Comparison of ENCODE assay signal across 24 mouse cellular contexts in the genomic region with DNA sequence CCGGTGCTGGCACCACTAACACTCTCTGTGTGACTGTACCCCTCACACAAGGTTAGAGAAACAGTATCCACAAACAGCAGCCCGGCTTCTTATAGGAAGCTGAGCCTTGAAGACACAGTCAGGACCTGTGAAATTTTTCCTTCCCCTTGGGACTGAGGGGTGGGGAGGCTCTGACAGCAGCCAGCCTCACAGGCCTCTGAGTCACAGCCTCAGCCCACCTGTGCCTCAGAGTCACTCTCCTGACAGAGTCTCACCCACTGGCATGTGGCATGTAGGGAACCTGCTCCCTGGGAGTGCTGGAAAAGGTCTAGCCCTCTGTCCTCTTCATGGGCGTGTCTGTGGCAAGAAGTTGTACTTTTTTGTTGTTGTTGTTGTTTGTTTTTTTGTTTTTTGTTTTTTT. TPM values are rescaled to one million over a fixed set of nuclear protein-coding genes. Genes with fewer than 3 reads are reported as not detected.
A peak's percentile ranks its signal among the peaks of the same experiment; 100 is the strongest.
DNase-seq lines count a peak whose midpoint lies in the region; ATAC-seq and TF ChIP-seq lines count a peak whose summit lies in the region.
"Had no signal": no experiment of that assay in that cellular context is flagged by ENCODE, and none has a peak within 500 bp of the region (broad histone marks: within the 10 kb centered on the region; RNA-seq: fewer than 3 reads in every experiment).

No protein-coding gene starts in this region.

- no peak for DNase-seq in forebrain, postnatal 0 days
- peak; percentile 58 for DNase-seq in 3134 (ENCODE audit: extremely low read depth, insufficient read length, low spot score)
- DNase-seq in 3T3-L1 (ENCODE audit: low read depth, low spot score), result peak; percentile 49
- no peak for DNase-seq in forebrain, embryonic 14.5 days (ENCODE audit: low spot score)
- no peak for DNase-seq in ovary, adult 18-20 months (ENCODE audit: low spot score)
- DNase-seq in adrenal gland, adult (ENCODE audit: inconsistent age in 2 of 2, low spot score in 1 of 2), result no peak
- DNase-seq: adrenal gland, postnatal 10 days; adrenal gland, postnatal 36 days; B cell, adult 2 months; gastrocnemius, postnatal 36 days; heart, adult 2 months; heart, postnatal 14 days; heart, postnatal 4 days; kidney, adult 11 months had no signal

- H3K9me3 ChIP-seq in forebrain, embryonic 13.5 days (replicated peaks), result no peaks in the 10 kb centered on the region
- H3K9me3 ChIP-seq in forebrain, postnatal 0 days (ENCODE audit: low read length), result no peaks in the 10 kb centered on the region
- no peaks in the 10 kb centered on the region for H3K9me3 ChIP-seq in forebrain, embryonic 14.5 days (replicated peaks; ENCODE audit: control insufficient read depth, low read length)
- H3K9me3 ChIP-seq: heart, embryonic 10.5 days; heart, embryonic 13.5 days; intestine, embryonic 15.5 days had no signal

- H3K27me3 ChIP-seq in forebrain, embryonic 13.5 days, result peaks cover 62% of the 10 kb centered on the region
- H3K27me3 ChIP-seq in forebrain, postnatal 0 days (ENCODE audit: insufficient read depth, low read length), result peaks cover 9% of the 10 kb centered on the region; the same call in 1 of the 2 replicates
- peaks cover 32% of the 10 kb centered on the region for H3K27me3 ChIP-seq in forebrain, embryonic 14.5 days (replicated peaks; ENCODE audit: control insufficient read depth, insufficient read depth, low read length)

- 51% methylated on average over 3 of the region's 3 CpGs for WGBS in forebrain, embryonic 13.5 days
- WGBS in forebrain, postnatal 0 days, result 38% methylated on average over 3 of the region's 3 CpGs
- WGBS in forebrain, embryonic 14.5 days, result 38% methylated on average over 3 of the region's 3 CpGs

- TF ChIP-seq CTCF in forebrain, postnatal 0 days (IDR thresholded peaks at IDR 0.05; ENCODE audit: low read depth), result no peak

- peak overlapping the region; percentile 63 for H3K27ac ChIP-seq in forebrain, embryonic 13.5 days
- H3K27ac ChIP-seq in forebrain, postnatal 0 days (ENCODE audit: low read depth, low read length), result no peak overlapping the region
- peak overlapping the region; percentile 59 for H3K27ac ChIP-seq in forebrain, embryonic 14.5 days (ENCODE audit: low read depth, low read length)
- H3K27ac ChIP-seq: heart, adult 2 months; heart, embryonic 10.5 days; heart, embryonic 13.5 days; intestine, embryonic 15.5 days had no signal

- H3K9ac ChIP-seq in forebrain, embryonic 13.5 days, result peak overlapping the region; percentile 40; the same call in 1 of the 2 replicates
- no peak overlapping the region for H3K9ac ChIP-seq in forebrain, postnatal 0 days
- H3K9ac ChIP-seq in forebrain, embryonic 14.5 days (ENCODE audit: low read length), result no peak overlapping the region
- H3K9ac ChIP-seq: heart, embryonic 13.5 days; intestine, embryonic 15.5 days had no signal

- no peak overlapping the region for H3K4me3 ChIP-seq in forebrain, embryonic 13.5 days
- no peak overlapping the region for H3K4me3 ChIP-seq in forebrain, postnatal 0 days (ENCODE audit: low read depth, low read length)
- no peak overlapping the region for H3K4me3 ChIP-seq in forebrain, embryonic 14.5 days (ENCODE audit: low read depth, low read length)
- H3K4me3 ChIP-seq: heart, adult 2 months; heart, embryonic 10.5 days; heart, embryonic 13.5 days; intestine, embryonic 15.5 days had no signal

- peaks cover 72% of the 10 kb centered on the region for H3K4me1 ChIP-seq in forebrain, embryonic 13.5 days
- peaks cover 13% of the 10 kb centered on the region for H3K4me1 ChIP-seq in forebrain, postnatal 0 days (ENCODE audit: insufficient read depth)
- H3K4me1 ChIP-seq in forebrain, embryonic 14.5 days (ENCODE audit: control insufficient read depth, insufficient read depth, low read length), result peaks cover 21% of the 10 kb centered on the region

- no peak for ATAC-seq in forebrain, embryonic 13.5 days
- ATAC-seq in forebrain, postnatal 0 days, result no peak
- ATAC-seq in forebrain, embryonic 14.5 days, result no peak
- ATAC-seq in erythroid progenitor cell, adult 5-6 weeks (replicated peaks; ENCODE audit: low FRiP score, poor library complexity, severe bottlenecking), result no peak
- ATAC-seq: activated CD4-positive, CD25-positive, alpha-beta regulatory T cell, adult 4 months; CD4-positive, CD25-positive, alpha-beta regulatory T cell, adult 4 months; hindbrain, embryonic 16.5 days; intestine, embryonic 15.5 days had no signal

- H3K36me3 ChIP-seq in forebrain, embryonic 13.5 days (ENCODE audit: poor library complexity, severe bottlenecking), result no peaks in the 10 kb centered on the region
- H3K36me3 ChIP-seq in forebrain, postnatal 0 days (ENCODE audit: insufficient read depth), result no peaks in the 10 kb centered on the region
- no peaks in the 10 kb centered on the region for H3K36me3 ChIP-seq in forebrain, embryonic 14.5 days (ENCODE audit: control insufficient read depth, insufficient read depth, low read length)
- H3K36me3 ChIP-seq: heart, embryonic 10.5 days; heart, embryonic 13.5 days; intestine, embryonic 15.5 days had no signal

- peak overlapping the region; percentile 13; the same call in 1 of the 2 replicates for H3K4me2 ChIP-seq in forebrain, embryonic 13.5 days
- H3K4me2 ChIP-seq in forebrain, postnatal 0 days (ENCODE audit: low read depth), result no peak overlapping the region
- H3K4me2 ChIP-seq in forebrain, embryonic 14.5 days (ENCODE audit: low read length), result no peak overlapping the region
- H3K4me2 ChIP-seq: heart, embryonic 13.5 days; intestine, embryonic 15.5 days had no signal

RNA-seq across cellular contexts. Expression of a gene that starts 3.9 kb away (rescaled TPM):
- polyA plus RNA-seq in forebrain, embryonic 13.5 days (2015; fragmentation: Nextera tagmentation; extraction: Ambion mirVana), result 4.1 and 4.7 TPM in 2 replicates
- total RNA-seq in forebrain, postnatal 0 days (2014; rRNA removed), result 10.0 and 14.2 TPM in 2 replicates
- polyA plus RNA-seq in forebrain, postnatal 0 days (2015; fragmentation: Nextera tagmentation; extraction: Ambion mirVana), result 5.1 and 6.9 TPM in 2 replicates
- 4.1 and 6.7 TPM in 2 replicates for polyA plus RNA-seq in forebrain, embryonic 14.5 days (2014; fragmentation: Nextera tagmentation; extraction: Ambion mirVana)
- total RNA-seq in erythroid progenitor cell, adult 5-6 weeks (2015; ENCODE audit: low replicate concordance), result not detected in 2 replicates
- total RNA-seq in erythroid progenitor cell, adult 5-6 weeks (2017; ENCODE audit: low replicate concordance), result not detected in 2 replicates
- total RNA-seq: granulocyte monocyte progenitor cell, adult 5-6 weeks; MEL had no signal
- polyA plus RNA-seq: activated CD4-positive, CD25-positive, alpha-beta regulatory T cell, adult 4 months; CD4-positive, CD25-positive, alpha-beta regulatory T cell, adult 4 months had no signal

RNA-seq across cellular contexts. Expression of a gene that starts 51.2 kb away (rescaled TPM):
- polyA plus RNA-seq in forebrain, embryonic 13.5 days (2015; fragmentation: Nextera tagmentation; extraction: Ambion mirVana), result 9.2 and 10.2 TPM in 2 replicates
- total RNA-seq in forebrain, postnatal 0 days (2014; rRNA removed), result 38.4 and 46.7 TPM in 2 replicates
- polyA plus RNA-seq in forebrain, postnatal 0 days (2015; fragmentation: Nextera tagmentation; extraction: Ambion mirVana), result 5.0 and 8.0 TPM in 2 replicates
- polyA plus RNA-seq in forebrain, embryonic 14.5 days (2014; fragmentation: Nextera tagmentation; extraction: Ambion mirVana), result 7.0 and 9.3 TPM in 2 replicates
- 6.7 and 10.1 TPM in 2 replicates for total RNA-seq in erythroid progenitor cell, adult 5-6 weeks (2015; ENCODE audit: low replicate concordance)
- 10.1 and 11.2 TPM in 2 replicates for total RNA-seq in erythroid progenitor cell, adult 5-6 weeks (2017; ENCODE audit: low replicate concordance)

Comparison
In these comparisons a context has a peak if more than half of its experiments do, and no peak if none do; other contexts are left out.
1. DNase-seq: peak in 3134 (single experiment) and 3T3-L1 (single experiment); none in forebrain, postnatal 0 days (single experiment), forebrain, embryonic 14.5 days (single experiment), ovary, adult 18-20 months (single experiment) and adrenal gland, adult (0 of 2).